Mouse (Mus musculus): ENCODE results near the gene Mtmr14.

- TF ChIP-seq CTCF (IDR thresholded peaks at IDR 0.05; ENCODE audit: borderline replicate concordance, extremely low read depth, insufficient read depth, insufficient read length) (no peak), POLR2A (IDR thresholded peaks at IDR 0.05; ENCODE audit: borderline replicate concordance, extremely low read depth, insufficient read depth, insufficient read length, poor library complexity, severe bottlenecking) (no peak)
These were observed 45.9 kb downstream of the Mtmr14 start for GRCm38 (mm10) chr6:113283500-113283899.
